Mouse (Mus musculus) liver, postnatal 0 days (tissue): ENCODE results near the gene Col4a1. TPM values are rescaled to one million over a fixed set of nuclear protein-coding genes. Genes with fewer than 3 reads are reported as not detected.

Experiments used
- ATAC-seq: fragments of 200-750 bp; cut with Nextera tagmentation; 2 replicates; pipeline ENCODE4 v1.8.0; 2017; ENCODE audit warnings: mild to moderate bottlenecking, moderate library complexity
- DNase-seq: peaks from one replicate; pipeline ENCODE4 v3.0.0-alpha.2; 2016
- H3K27ac ChIP-seq: fragments of 300-500 bp; sonication (generic); 2 replicates; pipeline ENCODE4 v1.5.1; 2014; ENCODE audit warnings: antibody characterized with exemption, moderate library complexity, mild to moderate bottlenecking, low read depth
- H3K27me3 ChIP-seq: fragments of 300-500 bp; sonication (generic); 2 replicates; pipeline ENCODE4 v1.6.1; 2014; ENCODE audit warnings: low read length, control low read depth, mixed read lengths; ENCODE audit not compliant: insufficient read depth
- H3K36me3 ChIP-seq: fragments of 300-500 bp; sonication (generic); replicated peaks from 2 replicates; pipeline ENCODE4 v1.6.1; 2014; ENCODE audit warnings: mild to moderate bottlenecking, control low read depth, low read length, moderate library complexity, mixed read lengths; ENCODE audit not compliant: insufficient read depth
- H3K4me1 ChIP-seq: fragments of 300-500 bp; sonication (generic); 2 replicates; pipeline ENCODE4 v1.6.1; 2014; ENCODE audit warnings: antibody characterized with exemption, mild to moderate bottlenecking, control low read depth; ENCODE audit not compliant: insufficient read depth
- H3K4me2 ChIP-seq: fragments of 300-500 bp; sonication (generic); 2 replicates; pipeline ENCODE4 v1.6.1; 2014; ENCODE audit warnings: low read depth, mild to moderate bottlenecking, low read length, moderate library complexity, mixed read lengths
- H3K4me3 ChIP-seq: fragments of 300-500 bp; sonication (generic); 2 replicates; pipeline ENCODE4 v1.5.1; 2014; ENCODE audit warnings: low read depth, low read length
- H3K9ac ChIP-seq: fragments of 300-500 bp; sonication (generic); replicated peaks from 2 replicates; pipeline ENCODE4 v1.6.1; 2014; ENCODE audit warnings: mild to moderate bottlenecking, moderate library complexity
- H3K9me3 ChIP-seq: fragments of 300-500 bp; sonication (generic); 2 replicates; pipeline ENCODE4 v1.6.1; 2016; ENCODE audit warnings: mild to moderate bottlenecking, control low read depth, low read length, mixed read lengths
- CTCF ChIP-seq: sonication (generic); IDR thresholded peaks from 2 replicates; pipeline ENCODE4 v1.5.1; 2016; ENCODE audit warnings: antibody characterized with exemption, low read depth
- EP300 ChIP-seq: IDR thresholded peaks from 2 replicates; pipeline ENCODE4 v1.6.1; 2016; ENCODE audit warnings: antibody characterized with exemption, low read depth, mild to moderate bottlenecking
- WGBS: fragments of 180-500 bp; shearing (Covaris S2); extraction: QIAGEN DNeasy Blood & Tissue Kit; methylation state at CpG from one replicate; pipeline ENCODE4 v1.1.7; 2014; ENCODE audit not compliant: insufficient replicate concordance; 5-methylcytosine and 5-hydroxymethylcytosine counted together
- polyA plus RNA-seq: library from polyadenylated mRNA; unstranded; fragments of >200 nt; fragmentation: Nextera tagmentation; extraction: Ambion mirVana; gene quantifications from 2 replicates; pipeline ENCODE4 v1.2.1, GENCODE M21; 2015

Col4a1 gene
- polyA plus RNA-seq, 1 experiment from 2014 or later, result 22.6 TPM

DNA sequence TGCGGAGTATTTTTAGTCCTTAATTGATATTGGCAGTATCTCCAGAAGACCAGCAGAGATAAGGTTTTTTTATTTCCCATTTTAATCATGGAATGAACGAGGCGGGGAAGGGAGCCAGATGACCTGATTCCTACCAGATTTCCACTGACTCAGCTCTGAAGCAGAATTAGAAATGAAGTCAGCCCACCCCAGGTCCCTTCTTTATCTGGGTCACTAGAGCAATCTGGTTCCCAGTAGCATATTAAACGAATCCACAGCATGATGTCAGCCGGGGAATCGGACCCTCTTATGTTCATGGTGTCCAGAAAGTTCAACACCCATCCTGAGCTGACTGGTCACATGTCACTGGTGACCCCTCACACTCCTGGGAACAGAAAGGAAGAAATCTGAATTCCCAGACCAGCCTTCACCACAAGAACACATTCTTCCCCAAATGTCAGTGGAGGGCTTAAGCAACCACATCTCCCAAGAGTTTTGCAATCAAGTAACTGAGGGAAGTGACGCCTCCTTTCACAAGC, 63.0 kb downstream of the Col4a1 start:
- 0 out of 2 replicates have a peak, but pooled peaks cover 6% of the 10 kb centered on the region for H3K36me3 ChIP-seq
- no peaks in the 10 kb centered on the region for H3K9me3 ChIP-seq
- H3K4me1 ChIP-seq, result peaks cover 10% of the 10 kb centered on the region
- H3K4me2 ChIP-seq, result no peak overlapping the region
- DNase-seq (no peak), ATAC-seq (no peak; the same call in 1 of the 2 replicates)
- H3K9ac ChIP-seq, result no peak overlapping the region
- no peaks in the 10 kb centered on the region for H3K27me3 ChIP-seq
- WGBS, result 55% methylated on average over 7 of the region's 7 CpGs
- TF ChIP-seq CTCF, result no peak
- peak; percentile 42 for TF ChIP-seq EP300
- no peak overlapping the region for H3K4me3 ChIP-seq
- peak overlapping the region; percentile 22; the same call in 1 of the 2 replicates for H3K27ac ChIP-seq

DNA sequence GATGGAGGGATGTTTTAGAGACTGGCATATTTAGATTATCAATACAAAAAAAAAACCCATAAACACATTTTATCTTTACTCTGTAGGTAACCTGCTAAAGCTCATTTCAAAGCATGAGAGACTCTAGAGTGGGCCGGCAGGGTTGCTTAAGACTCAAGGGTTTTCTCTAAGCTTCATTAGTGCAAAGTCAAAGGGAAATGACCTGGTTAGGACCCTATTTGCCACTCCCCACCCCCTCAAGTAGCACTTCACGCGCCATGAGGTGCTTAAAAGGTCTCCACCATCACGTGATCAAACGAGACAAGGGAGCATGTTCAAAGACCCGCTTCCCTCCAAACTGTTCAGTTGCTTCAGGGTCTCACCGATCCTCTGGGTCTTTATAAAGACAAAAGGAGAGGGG, 63.9 kb downstream of the Col4a1 start:
- Histone ChIP-seq H3K36me3 (0 out of 2 replicates have a peak, but pooled peaks cover 6% of the 10 kb centered on the region), H3K4me1 (peaks cover 10% of the 10 kb centered on the region), H3K4me3 (no peak overlapping the region), H3K9ac (no peak overlapping the region), H3K27ac (no peak overlapping the region), H3K27me3 (no peaks in the 10 kb centered on the region), H3K9me3 (no peaks in the 10 kb centered on the region), H3K4me2 (no peak overlapping the region)
- no peak for TF ChIP-seq EP300
- no peak for TF ChIP-seq CTCF
- WGBS, result 60% methylated on average over 7 of the region's 7 CpGs
- ATAC-seq (no peak), DNase-seq (no peak)

DNA sequence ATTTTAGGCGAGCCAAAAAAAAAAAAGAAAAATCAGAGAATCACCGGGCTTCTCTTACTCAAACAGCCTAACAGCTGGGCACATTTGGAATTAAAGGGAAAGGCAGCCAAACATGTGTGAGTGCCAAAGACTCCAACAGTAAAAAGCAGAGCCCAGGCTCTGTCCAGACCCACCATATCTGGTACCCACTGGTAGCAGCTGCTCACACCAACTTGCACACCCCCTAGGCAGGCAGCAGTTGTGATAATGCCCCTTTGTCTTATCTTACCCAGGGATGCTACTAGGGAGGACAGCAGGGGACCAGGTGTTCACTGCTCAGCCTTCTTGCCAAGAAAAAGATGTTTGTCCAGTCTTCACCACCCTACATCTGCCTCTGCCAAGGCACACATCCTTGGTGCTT, 71.1 kb downstream of the Col4a1 start:
- Histone ChIP-seq H3K9ac (no peak overlapping the region), H3K9me3 (no peaks in the 10 kb centered on the region), H3K36me3 (peaks cover 9% of the 10 kb centered on the region), H3K27ac (no peak overlapping the region), H3K27me3 (no peaks in the 10 kb centered on the region), H3K4me1 (no peaks in the 10 kb centered on the region), H3K4me3 (no peak overlapping the region), H3K4me2 (no peak overlapping the region)
- ATAC-seq (no peak), DNase-seq (no peak)
- TF ChIP-seq CTCF (no peak), EP300 (no peak)
- 69% methylated on average over 2 of the region's 2 CpGs for WGBS

DNA sequence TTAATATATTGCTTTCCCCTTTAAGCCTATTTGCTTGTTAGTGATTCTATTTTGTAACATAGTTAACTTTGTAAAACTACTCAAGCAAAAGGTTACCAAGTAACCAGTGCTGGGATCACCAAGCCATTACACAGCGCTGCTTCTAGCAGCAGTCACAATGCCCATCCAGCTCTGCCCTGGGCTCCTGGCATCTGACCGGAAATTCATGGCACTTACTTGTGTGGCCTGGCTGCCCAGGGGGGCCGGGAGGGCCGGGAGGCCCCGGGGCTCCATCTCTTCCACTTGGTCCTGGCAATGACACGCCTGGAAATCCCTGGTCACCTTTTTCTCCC, 77.8 kb downstream of the Col4a1 start:
- no peak overlapping the region for H3K4me3 ChIP-seq
- H3K9ac ChIP-seq, result no peak overlapping the region
- H3K4me2 ChIP-seq, result no peak overlapping the region
- H3K4me1 ChIP-seq, result peaks cover 9% of the 10 kb centered on the region
- peaks cover 10% of the 10 kb centered on the region; the same call in 1 of the 2 replicates for H3K36me3 ChIP-seq
- no peaks in the 10 kb centered on the region for H3K27me3 ChIP-seq
- WGBS, result 64% methylated on average over 6 of the region's 6 CpGs
- H3K9me3 ChIP-seq, result no peaks in the 10 kb centered on the region
- DNase-seq (no peak), ATAC-seq (no peak)
- no peak for TF ChIP-seq EP300
- no peak for TF ChIP-seq CTCF
- H3K27ac ChIP-seq, result no peak overlapping the region

DNA sequence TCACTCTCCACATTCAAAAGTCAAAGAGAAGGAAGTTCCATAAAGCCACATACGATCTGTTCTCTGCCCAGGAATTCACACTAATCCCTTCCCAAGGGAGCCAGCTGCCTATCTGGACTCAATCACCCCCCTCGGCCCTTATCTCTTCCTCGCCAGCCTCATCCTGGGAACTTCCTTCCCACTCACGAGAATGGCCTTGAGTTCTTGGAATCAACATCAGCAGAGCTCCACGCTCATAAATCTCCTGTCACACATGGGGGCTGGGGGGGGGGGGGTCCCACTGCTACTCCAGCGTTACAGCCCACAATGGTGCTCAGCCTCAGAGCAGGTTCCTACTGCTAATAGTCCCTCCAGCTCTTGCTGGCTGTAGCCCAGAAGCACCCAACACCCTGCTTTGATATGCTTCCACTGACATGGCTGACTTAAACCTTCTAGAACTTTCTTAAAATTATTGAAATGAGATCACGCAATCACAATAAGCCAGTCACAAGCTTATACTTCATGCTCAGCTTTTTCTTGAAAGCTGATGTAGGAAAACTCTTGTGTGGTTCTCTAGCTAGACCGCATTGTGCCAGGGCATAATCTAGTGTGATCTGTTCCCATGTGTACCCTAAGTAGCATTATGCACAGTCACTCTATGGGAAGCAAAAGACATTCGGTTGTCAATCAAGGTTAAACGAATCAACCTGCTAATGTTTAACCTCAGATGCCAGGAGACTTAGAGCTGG, 78.3 kb downstream of the Col4a1 start:
- 0 out of 2 replicates have a peak, but pooled peaks cover 10% of the 10 kb centered on the region for H3K36me3 ChIP-seq
- no peaks in the 10 kb centered on the region for H3K27me3 ChIP-seq
- peak; percentile 33; the same call in 1 of the 2 replicates for ATAC-seq
- H3K9ac ChIP-seq, result no peak overlapping the region
- no peak overlapping the region for H3K4me3 ChIP-seq
- H3K4me2 ChIP-seq, result no peak overlapping the region
- no peak for DNase-seq
- TF ChIP-seq CTCF (no peak), EP300 (peak; percentile 51)
- peaks cover 9% of the 10 kb centered on the region for H3K4me1 ChIP-seq
- 39% methylated on average over 10 of the region's 10 CpGs for WGBS
- no peaks in the 10 kb centered on the region for H3K9me3 ChIP-seq
- no peak overlapping the region for H3K27ac ChIP-seq

DNA sequence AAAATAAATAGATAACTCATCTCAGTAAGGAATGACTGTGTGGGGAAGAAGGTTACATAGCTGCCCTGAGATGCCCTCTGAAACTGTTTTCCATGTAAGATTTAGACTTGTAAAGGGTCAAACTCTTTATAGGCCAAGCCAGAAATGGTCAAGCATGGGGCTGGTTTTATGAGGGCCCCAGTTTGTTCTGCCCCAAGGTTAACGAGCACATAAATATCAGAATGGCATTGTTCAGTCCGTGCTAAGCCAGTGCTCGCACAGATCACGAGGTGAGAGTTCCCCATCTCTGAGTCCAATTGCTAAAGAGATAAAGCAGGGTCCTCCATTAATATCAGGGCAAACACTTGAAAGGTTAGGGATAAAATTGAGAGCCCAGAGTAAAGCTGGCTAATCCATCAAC, 79.6 kb downstream of the Col4a1 start:
- Histone ChIP-seq H3K4me1 (peaks cover 9% of the 10 kb centered on the region), H3K9ac (no peak overlapping the region), H3K9me3 (no peaks in the 10 kb centered on the region), H3K27me3 (no peaks in the 10 kb centered on the region), H3K4me3 (no peak overlapping the region), H3K4me2 (no peak overlapping the region), H3K27ac (no peak overlapping the region), H3K36me3 (0 out of 2 replicates have a peak, but pooled peaks cover 14% of the 10 kb centered on the region)
- TF ChIP-seq EP300, result no peak
- TF ChIP-seq CTCF, result no peak
- no peak for DNase-seq
- ATAC-seq, result no peak
- WGBS, result 74% methylated on average over 4 of the region's 4 CpGs
